ENCODE assay signal across 13 mouse cellular contexts in genomic region chr7:137593570-137593969, GRCm38 (mm10).
DNase-seq lines count a peak whose midpoint lies in the region; ATAC-seq lines count a peak whose summit lies in the region.
"Had no signal": no experiment of that assay in that cellular context is flagged by ENCODE, and none has a peak within 500 bp of the region (broad histone marks: within the 10 kb centered on the region; RNA-seq: fewer than 3 reads in every experiment).

No protein-coding gene starts in this region.

- no peak for ATAC-seq in forebrain, embryonic 15.5 days (replicated peaks)
- ATAC-seq: intestine, embryonic 15.5 days; liver, embryonic 12.5 days had no signal

- no peak overlapping the region for H3K4me2 ChIP-seq in forebrain, embryonic 15.5 days (replicated peaks)
- H3K4me2 ChIP-seq: heart, embryonic 11.5 days; intestine, embryonic 15.5 days; liver, embryonic 12.5 days had no signal

- H3K9ac ChIP-seq in forebrain, embryonic 15.5 days (replicated peaks), result no peak overlapping the region
- H3K9ac ChIP-seq: intestine, embryonic 15.5 days; liver, embryonic 12.5 days had no signal

- no peaks in the 10 kb centered on the region for H3K27me3 ChIP-seq in forebrain, embryonic 15.5 days
- H3K27me3 ChIP-seq: intestine, embryonic 15.5 days; liver, embryonic 12.5 days had no signal

- H3K4me1 ChIP-seq in forebrain, embryonic 15.5 days, result no peaks in the 10 kb centered on the region
- H3K4me1 ChIP-seq: intestine, embryonic 15.5 days; liver, embryonic 12.5 days had no signal

- no peaks in the 10 kb centered on the region for H3K36me3 ChIP-seq in forebrain, embryonic 15.5 days
- H3K36me3 ChIP-seq: intestine, embryonic 15.5 days; liver, embryonic 12.5 days had no signal

- no peaks in the 10 kb centered on the region for H3K9me3 ChIP-seq in forebrain, embryonic 15.5 days
- H3K9me3 ChIP-seq: intestine, embryonic 15.5 days; liver, embryonic 12.5 days had no signal

- H3K27ac ChIP-seq in forebrain, embryonic 15.5 days (replicated peaks), result no peak overlapping the region
- H3K27ac ChIP-seq: intestine, embryonic 15.5 days; liver, embryonic 12.5 days had no signal

- no peak overlapping the region for H3K4me3 ChIP-seq in forebrain, embryonic 15.5 days
- H3K4me3 ChIP-seq: intestine, embryonic 15.5 days; liver, embryonic 12.5 days had no signal

- 80% methylated on average over 8 of the region's 8 CpGs for WGBS in forebrain, embryonic 15.5 days

- peak; percentile 13 for DNase-seq in embryo, embryonic 10.5 days (ENCODE audit: low spot score)
- DNase-seq in embryo, embryonic 11 days, result no peak
- peak; percentile 14 to 38 for DNase-seq in thymus, adult 18-20 months
- DNase-seq in thymus, postnatal 0 days (ENCODE audit: low spot score), result no peak
- peak; percentile 35 for DNase-seq in skeletal muscle tissue, adult 2 months (ENCODE audit: low read depth, low spot score)
- DNase-seq in urinary bladder, postnatal 25 days (ENCODE audit: low spot score), result no peak
- DNase-seq in retina, embryonic 14.5 days (ENCODE audit: low spot score), result no peak
- DNase-seq: cerebellum, postnatal 10 days; retina, postnatal 1 day had no signal

Comparison
In these comparisons a context has a peak if more than half of its experiments do, and no peak if none do; other contexts are left out.
1. DNase-seq: peak in embryo, embryonic 10.5 days (single experiment), thymus, adult 18-20 months (2 of 2) and skeletal muscle tissue, adult 2 months (single experiment); none in embryo, embryonic 11 days (single experiment), thymus, postnatal 0 days (single experiment), urinary bladder, postnatal 25 days (single experiment) and retina, embryonic 14.5 days (single experiment).